Mouse (Mus musculus) limb, embryonic 11.5 days (tissue): Measurements from ENCODE around the gene Cym. TPM values are rescaled to one million over a fixed set of nuclear protein-coding genes. Genes with fewer than 3 reads are reported as not detected.

Experiments used
- ATAC-seq: fragments of 200-750 bp; cut with Nextera tagmentation; 2 replicates; pipeline ENCODE4 v1.8.0; 2017; ENCODE audit warnings: low read depth; ENCODE audit not compliant: insufficient number of reproducible peaks, low FRiP score, low TSS enrichment
- DNase-seq: peaks from one replicate; pipeline ENCODE4 v3.0.0-alpha.2; 2015; ENCODE audit warnings: low spot score
- H3K27ac ChIP-seq: fragments of 300-500 bp; sonication (generic); replicated peaks from 2 replicates; pipeline ENCODE4 v1.5.1; 2014; ENCODE audit warnings: low read depth, mild to moderate bottlenecking, low read length
- H3K27me3 ChIP-seq: fragments of 300-500 bp; sonication (generic); 2 replicates; pipeline ENCODE4 v1.6.1; 2014; ENCODE audit warnings: mild to moderate bottlenecking, low read length, mixed read lengths; ENCODE audit not compliant: control insufficient read depth, insufficient read depth
- H3K36me3 ChIP-seq: fragments of 300-500 bp; sonication (generic); 2 replicates; pipeline ENCODE4 v1.6.1; 2014; ENCODE audit warnings: mild to moderate bottlenecking, low read length, moderate library complexity, mixed read lengths; ENCODE audit not compliant: control insufficient read depth, insufficient read depth
- H3K4me1 ChIP-seq: fragments of 300-500 bp; sonication (generic); 2 replicates; pipeline ENCODE4 v1.6.1; 2014; ENCODE audit warnings: low read length, mixed read lengths; ENCODE audit not compliant: control insufficient read depth, insufficient read depth
- H3K4me2 ChIP-seq: fragments of 300-500 bp; sonication (generic); 2 replicates; pipeline ENCODE4 v1.6.1; 2014; ENCODE audit warnings: low read depth, mild to moderate bottlenecking, moderate library complexity; ENCODE audit not compliant: severe bottlenecking
- H3K4me3 ChIP-seq: fragments of 300-500 bp; sonication (generic); 2 replicates; pipeline ENCODE4 v1.5.1; 2014; ENCODE audit warnings: low read depth, low read length
- H3K9ac ChIP-seq: fragments of 300-500 bp; sonication (generic); 2 replicates; pipeline ENCODE4 v1.6.1; 2014; ENCODE audit warnings: mild to moderate bottlenecking, low read length
- H3K9me3 ChIP-seq: fragments of 300-500 bp; sonication (generic); 2 replicates; pipeline ENCODE4 v1.6.1; 2016; ENCODE audit warnings: low read length; ENCODE audit not compliant: control insufficient read depth
- WGBS: fragments of 180-500 bp; shearing (Covaris S2); extraction: QIAGEN DNeasy Blood & Tissue Kit; methylation state at CpG from one replicate; pipeline ENCODE4 v1.1.7; 2014; 5-methylcytosine and 5-hydroxymethylcytosine counted together
- polyA plus RNA-seq: library from polyadenylated mRNA; unstranded; fragments of >200 nt; fragmentation: Nextera tagmentation; extraction: Ambion mirVana; gene quantifications from 2 replicates; pipeline ENCODE4 v1.2.1, GENCODE M21; 2014

The Cym gene
- not detected in 2 replicates for polyA plus RNA-seq

GRCm38 (mm10) chr3:107221608-107222007, at the start of gene Cym:
Gene Cym, minus strand, starts transcription at chr3:107221732.
- H3K9ac ChIP-seq: no peak within 1 kb of the TSS
- no peaks in the 10 kb centered on the region for H3K9me3 ChIP-seq
- ATAC-seq (no peak), DNase-seq (no peak)
- H3K27me3 ChIP-seq: no peaks in the 10 kb centered on the region
- H3K36me3 ChIP-seq: no peaks in the 10 kb centered on the region
- H3K4me3 ChIP-seq: no peak within 1 kb of the TSS
- H3K4me1 ChIP-seq: no peaks in the 10 kb centered on the region
- no peak within 1 kb of the TSS for H3K27ac ChIP-seq
- no peak within 1 kb of the TSS for H3K4me2 ChIP-seq
- 89% methylated on average over 10 of the region's 10 CpGs for WGBS

- no peak for DNase-seq
- no peak overlapping the region for H3K27ac ChIP-seq
These were observed 45.3 kb upstream of the Cym start for GRCm38 (mm10) chr3:107266814-107267345.

GRCm38 (mm10) chr3:107261851-107262165, 40.3 kb upstream of the Cym start:
- Histone ChIP-seq H3K27me3 (no peaks in the 10 kb centered on the region), H3K9me3 (no peaks in the 10 kb centered on the region), H3K4me3 (no peak overlapping the region), H3K9ac (no peak overlapping the region), H3K27ac (no peak overlapping the region), H3K36me3 (no peaks in the 10 kb centered on the region), H3K4me1 (no peaks in the 10 kb centered on the region; the same call in 1 of the 2 replicates), H3K4me2 (no peak overlapping the region)
- DNase-seq: peak; percentile 24
- ATAC-seq: no peak
- WGBS: 44% methylated on average over 7 of the region's 7 CpGs

More at GRCm38 (mm10) chr3:107266814-107267345, 45.3 kb upstream of the Cym start:
- Histone ChIP-seq H3K27me3 (no peaks in the 10 kb centered on the region), H3K4me1 (no peaks in the 10 kb centered on the region), H3K36me3 (no peaks in the 10 kb centered on the region), H3K4me2 (no peak overlapping the region), H3K9ac (no peak overlapping the region), H3K4me3 (no peak overlapping the region), H3K9me3 (no peaks in the 10 kb centered on the region)
- no peak for ATAC-seq
- 57% methylated on average over 2 of the region's 2 CpGs for WGBS

GRCm38 (mm10) chr3:107260956-107261850, 39.7 kb upstream of the Cym start:
- DNase-seq: peak; percentile 31
- Histone ChIP-seq H3K9me3 (no peaks in the 10 kb centered on the region), H3K27ac (0 out of 2 replicates have a peak overlapping the region, but pooled peaks have one; percentile 38), H3K4me1 (no peaks in the 10 kb centered on the region; the same call in 1 of the 2 replicates), H3K27me3 (no peaks in the 10 kb centered on the region), H3K36me3 (no peaks in the 10 kb centered on the region), H3K4me2 (no peak overlapping the region), H3K4me3 (no peak overlapping the region), H3K9ac (no peak overlapping the region)
- 40% methylated on average over 8 of the region's 8 CpGs for WGBS
- 0 out of 2 replicates have a peak, but pooled peaks have one; percentile 62 for ATAC-seq

GRCm38 (mm10) chr3:107257924-107258323, 36.4 kb upstream of the Cym start:
- no peaks in the 10 kb centered on the region for H3K36me3 ChIP-seq
- no peaks in the 10 kb centered on the region for H3K9me3 ChIP-seq
- 70% methylated on average over 5 of the region's 5 CpGs for WGBS
- H3K4me2 ChIP-seq: no peak overlapping the region
- H3K9ac ChIP-seq: no peak overlapping the region
- H3K27me3 ChIP-seq: no peaks in the 10 kb centered on the region
- DNase-seq: no peak
- no peak overlapping the region for H3K27ac ChIP-seq
- H3K4me1 ChIP-seq: no peaks in the 10 kb centered on the region; the same call in 1 of the 2 replicates
- no peak for ATAC-seq
- no peak overlapping the region for H3K4me3 ChIP-seq

- Histone ChIP-seq H3K4me2 (no peak overlapping the region), H3K9me3 (no peaks in the 10 kb centered on the region), H3K36me3 (no peaks in the 10 kb centered on the region), H3K4me3 (no peak overlapping the region), H3K9ac (no peak overlapping the region), H3K27ac (no peak overlapping the region), H3K4me1 (no peaks in the 10 kb centered on the region; the same call in 1 of the 2 replicates), H3K27me3 (no peaks in the 10 kb centered on the region)
- ATAC-seq (no peak), DNase-seq (no peak)
- 49% methylated on average over 7 of the region's 7 CpGs for WGBS
These were observed 35.2 kb upstream of the Cym start for GRCm38 (mm10) chr3:107256724-107257123.

- Histone ChIP-seq H3K27me3 (no peaks in the 10 kb centered on the region), H3K4me3 (no peak overlapping the region), H3K4me1 (no peaks in the 10 kb centered on the region; the same call in 1 of the 2 replicates), H3K9me3 (no peaks in the 10 kb centered on the region), H3K27ac (no peak overlapping the region), H3K9ac (no peak overlapping the region), H3K36me3 (no peaks in the 10 kb centered on the region), H3K4me2 (no peak overlapping the region)
- ATAC-seq (no peak), DNase-seq (no peak)
- WGBS: 94% methylated on average over 3 of the region's 3 CpGs
These were observed 34.5 kb upstream of the Cym start for GRCm38 (mm10) chr3:107255992-107256391.

- Histone ChIP-seq H3K27me3 (no peaks in the 10 kb centered on the region), H3K4me2 (no peak overlapping the region), H3K9ac (no peak overlapping the region), H3K4me3 (no peak overlapping the region), H3K9me3 (no peaks in the 10 kb centered on the region), H3K36me3 (no peaks in the 10 kb centered on the region), H3K27ac (no peak overlapping the region), H3K4me1 (no peaks in the 10 kb centered on the region)
- 85% methylated on average over 5 of the region's 5 CpGs for WGBS
- DNase-seq (no peak), ATAC-seq (no peak)
These were observed 32.4 kb upstream of the Cym start for GRCm38 (mm10) chr3:107253925-107254324.
